Mouse (Mus musculus) left cerebral cortex, adult 18-20 months (tissue): ENCODE results near the gene Phf11d. TPM values are rescaled to one million over a fixed set of nuclear protein-coding genes. Genes with fewer than 3 reads are reported as not detected.
"Not testable (repeated sequence)": the region's sequence is repeated elsewhere in the genome, so short reads cannot be mapped to it uniquely, and the experiment has no call there.

Experiments
- DNase-seq, 2 experiments: peaks; one replicate each; pipeline ENCODE4 v3.0.0; 2021 to 2022; ENCODE audit warnings: low spot score in 2 of 2, mixed read lengths in 1 of 2
- long read RNA-seq, 2 experiments: library from polyadenylated mRNA; stranded (forward); transcript quantifications; one replicate each; pipeline ENCODE4 v2.0.0; 2021
- total RNA-seq, 2 experiments: library from RNA; stranded (reverse); gene quantifications; 2 replicates each; pipeline ENCODE4 v1.2.3; 2021

Gene Phf11d
- under 1 TPM; 0.81 to 0.84 TPM for total RNA-seq
- long read RNA-seq, experiment 1, partial matches to known transcripts, result 0 of 3 reads
- long read RNA-seq, experiment 1, other reads (novel, unspliced or antisense), result 2 of 3 reads
- long read RNA-seq, experiment 2, result 0 reads

- DNase-seq, result no peak
Observed at GRCm38 (mm10) chr14:59365244-59365644, at the start of gene Phf11d. TSS of gene Phf11d (minus strand) at chr14:59365470.

- not testable (repeated sequence) for DNase-seq
Observed at GRCm38 (mm10) chr14:59414979-59415378, 49.7 kb upstream of the Phf11d start.

DNA sequence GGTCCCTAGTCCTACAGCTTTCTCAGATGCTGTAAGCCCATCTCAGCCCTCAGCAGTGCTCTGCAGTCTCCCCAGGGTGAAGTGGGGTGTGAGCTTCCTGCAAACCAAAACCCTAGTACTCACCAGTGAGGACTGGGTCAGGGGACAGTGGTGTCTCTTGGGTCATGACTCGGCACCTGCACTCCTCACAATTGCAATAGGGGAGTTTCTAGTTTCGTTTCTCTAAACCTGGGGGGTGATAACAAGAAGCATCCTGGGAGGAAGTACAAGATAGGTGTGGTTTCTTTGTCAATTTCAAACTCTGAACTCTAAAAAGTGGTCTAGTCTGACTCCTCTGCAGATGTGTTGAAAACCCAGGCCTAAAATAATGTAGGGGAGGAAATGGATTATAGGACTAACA is 31.7 kb upstream of the Phf11d start:
- DNase-seq, result no peak

GRCm38 (mm10) chr14:59395281-59395680 is 30.0 kb upstream of the Phf11d start, which contains the start of gene Phf11c:
TSS of gene Phf11c (minus strand) at chr14:59395381.
- DNase-seq, result no peak

- DNase-seq, result peak; percentile 27 to 50
Observed at GRCm38 (mm10) chr14:59390181-59390580, 24.9 kb upstream of the Phf11d start.

- no peak for DNase-seq
Observed at GRCm38 (mm10) chr14:59389532-59389931, 24.3 kb upstream of the Phf11d start.

DNA sequence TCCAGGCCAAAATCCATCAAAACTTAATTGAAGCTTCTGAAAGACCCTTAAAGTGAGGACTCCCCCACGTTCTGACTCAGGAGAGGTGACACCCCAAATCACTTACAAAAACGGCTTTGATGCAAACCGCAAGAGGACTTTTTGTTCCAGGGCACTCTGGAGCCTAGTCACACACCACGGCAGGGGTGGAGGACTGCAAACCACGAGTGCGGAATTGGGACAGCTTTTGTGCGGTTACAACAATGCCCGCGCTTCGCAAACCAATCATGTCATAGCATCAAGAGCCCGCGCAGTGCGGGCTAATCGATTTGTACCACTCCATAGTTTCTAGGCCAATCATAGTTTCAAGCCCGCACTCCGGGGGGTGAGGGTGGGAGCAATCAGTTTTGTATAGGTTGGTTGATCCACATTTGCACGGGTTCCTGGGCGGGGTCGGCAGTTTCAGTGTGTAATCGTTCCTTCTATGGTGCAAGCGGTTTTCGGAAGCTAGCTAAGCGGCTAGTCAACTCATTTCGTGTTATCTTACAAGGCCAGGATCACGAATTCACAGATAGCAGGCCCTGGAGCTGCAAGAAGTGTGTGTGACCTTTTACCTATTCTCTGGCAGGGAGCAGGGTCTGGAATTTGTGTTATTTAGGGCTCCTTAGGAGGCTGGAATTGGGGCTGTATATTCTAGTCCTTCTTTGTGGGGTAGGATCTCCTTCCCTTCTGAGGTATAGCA is 5.2 kb upstream of the Phf11d start:
- no peak for DNase-seq

- no peak for DNase-seq
Observed at GRCm38 (mm10) chr14:59366386-59367105, 1.3 kb upstream of the Phf11d start.

DNA sequence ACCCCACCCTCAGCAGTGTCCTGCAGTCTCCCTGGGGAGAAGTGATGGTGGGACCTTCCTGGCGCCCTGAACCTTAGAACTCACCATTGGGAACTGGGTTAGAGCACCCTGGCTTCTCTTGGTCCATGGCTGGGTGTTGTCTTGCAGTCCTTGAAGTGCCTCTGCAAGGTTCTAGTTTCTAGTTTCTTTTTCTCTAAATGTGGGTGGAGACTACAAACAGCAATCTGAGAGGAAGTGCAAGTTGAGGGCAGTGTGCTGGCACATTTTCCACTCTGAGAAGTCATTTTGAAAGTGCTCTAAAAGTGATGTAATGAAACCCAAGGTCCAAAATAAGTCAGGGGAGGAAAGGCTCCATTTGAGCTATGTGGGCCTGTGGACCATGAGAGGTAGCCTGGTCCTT is 24.1 kb downstream of the Phf11d start, which contains the start of gene Phf11b:
Gene Phf11b (minus strand): TSS at position 163 of the 400 bp plus-strand sequence.
- not testable (repeated sequence) for DNase-seq

GRCm38 (mm10) chr14:59339541-59339940 is 25.7 kb downstream of the Phf11d start:
- no peak for DNase-seq

- not testable (repeated sequence) for DNase-seq
Observed at GRCm38 (mm10) chr14:59336056-59336455, 29.2 kb downstream of the Phf11d start.

- peak; percentile 12 to 34 for DNase-seq
Observed at GRCm38 (mm10) chr14:59330499-59330898, 34.8 kb downstream of the Phf11d start.

DNA sequence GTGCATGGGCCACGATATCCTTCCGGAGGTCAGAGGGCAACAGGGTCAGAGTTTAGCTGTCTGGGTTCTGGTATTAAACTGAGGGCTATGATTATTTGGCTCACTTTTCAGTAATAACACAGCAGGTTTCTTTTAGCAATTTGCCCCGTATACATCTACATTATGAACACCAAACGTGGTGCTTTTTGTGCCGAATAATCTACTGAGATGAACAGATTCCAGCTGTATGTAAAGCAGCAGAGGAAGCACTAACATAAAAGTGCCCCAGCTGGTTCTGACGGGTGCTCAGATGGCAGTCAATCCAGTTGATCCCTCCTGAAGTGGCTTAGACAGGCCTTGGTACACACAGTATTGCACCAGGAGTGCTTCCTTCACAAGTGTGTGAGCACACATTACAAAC is 45.3 kb downstream of the Phf11d start:
- DNase-seq, result not testable (repeated sequence)

GRCm38 (mm10) chr14:59319036-59319435 is 46.2 kb downstream of the Phf11d start:
- not testable (repeated sequence) for DNase-seq

Other genes starting within 250 kb of the Phf11d start
- not detected for gene 1700129C05Rik, start 222.6 kb downstream of the Phf11d start, total RNA-seq
- gene Gm5142, start 186.7 kb downstream of the Phf11d start, total RNA-seq, result not detected
- gene Rcbtb1, start 164.3 kb downstream of the Phf11d start, total RNA-seq, result 10 to 100 TPM; 31.1 to 32.0 TPM
- not detected for gene Gm6904, start 105.3 kb downstream of the Phf11d start, total RNA-seq
- gene Phf11a, start 67.9 kb downstream of the Phf11d start, total RNA-seq, result not detected
- under 1 TPM; 0.60 to 0.82 TPM for gene Phf11b, start 24.1 kb downstream of the Phf11d start, total RNA-seq
- gene Phf11c, start 29.9 kb upstream of the Phf11d start, total RNA-seq, result under 1 TPM; 0.28 to 0.37 TPM
- 1 to 10 TPM; 4.9 to 7.1 TPM for gene Setdb2, start 75.4 kb upstream of the Phf11d start, total RNA-seq
- gene Cab39l, start 75.5 kb upstream of the Phf11d start, total RNA-seq, result 10 to 100 TPM; 27.1 to 27.7 TPM
- gene Cdadc1, start 232.5 kb upstream of the Phf11d start, total RNA-seq, result 10 to 100 TPM; 66.5 to 69.9 TPM